Mouse (Mus musculus) hindbrain, embryonic 13.5 days (tissue): ENCODE measurements at regions not wholly inside any gene's neighbourhood (a gene's known extent, or its start where the extent isn't known, plus 50 kb on each side); places are given as distances from the start of the nearest gene placed in this dataset.

Experiments used
- ATAC-seq: fragments of 200-750 bp; cut with Nextera tagmentation; 2 replicates; pipeline ENCODE4 v1.8.0; 2017; ENCODE audit warnings: moderate TSS enrichment; ENCODE audit not compliant: low FRiP score
- H3K27ac ChIP-seq: fragments of 300-500 bp; sonication (generic); 2 replicates; pipeline ENCODE4 v1.5.1; 2015; ENCODE audit warnings: inconsistent platforms, mild to moderate bottlenecking, moderate library complexity
- H3K27me3 ChIP-seq: fragments of 300-500 bp; sonication (generic); 2 replicates; pipeline ENCODE4 v1.6.1; 2015; ENCODE audit warnings: mild to moderate bottlenecking, inconsistent platforms
- H3K36me3 ChIP-seq: fragments of 300-500 bp; sonication (generic); 2 replicates; pipeline ENCODE4 v1.6.1; 2015; ENCODE audit warnings: mild to moderate bottlenecking, inconsistent platforms
- H3K4me1 ChIP-seq: fragments of 300-500 bp; sonication (generic); replicated peaks from 2 replicates; pipeline ENCODE4 v1.6.1; 2015; ENCODE audit warnings: inconsistent platforms
- H3K4me2 ChIP-seq: fragments of 300-500 bp; sonication (generic); 2 replicates; pipeline ENCODE4 v1.6.1; 2015; ENCODE audit warnings: inconsistent platforms, mild to moderate bottlenecking, moderate library complexity
- H3K4me3 ChIP-seq: fragments of 300-500 bp; sonication (generic); 2 replicates; pipeline ENCODE4 v1.5.1; 2015; ENCODE audit warnings: mild to moderate bottlenecking, inconsistent platforms
- H3K9ac ChIP-seq: fragments of 300-500 bp; sonication (generic); 2 replicates; pipeline ENCODE4 v1.6.1; 2015; ENCODE audit warnings: mild to moderate bottlenecking, inconsistent platforms
- H3K9me3 ChIP-seq: fragments of 300-500 bp; sonication (generic); 2 replicates; pipeline ENCODE4 v1.6.1; 2016; ENCODE audit warnings: inconsistent platforms
- WGBS: fragments of 180-500 bp; shearing (Covaris S2); methylation state at CpG from one replicate; pipeline ENCODE4 v1.1.7; 2015; 5-methylcytosine and 5-hydroxymethylcytosine counted together

- Histone ChIP-seq H3K9ac (no peak overlapping the region), H3K27me3 (peaks cover 15% of the 10 kb centered on the region), H3K4me1 (no peaks in the 10 kb centered on the region), H3K4me3 (no peak overlapping the region), H3K36me3 (no peaks in the 10 kb centered on the region), H3K27ac (no peak overlapping the region), H3K4me2 (no peak overlapping the region), H3K9me3 (no peaks in the 10 kb centered on the region)
- no peak for ATAC-seq
Measured at GRCm38 (mm10) chr1:14513662-14514061, 1579.5 kb downstream of the 4930444P10Rik start.

DNA sequence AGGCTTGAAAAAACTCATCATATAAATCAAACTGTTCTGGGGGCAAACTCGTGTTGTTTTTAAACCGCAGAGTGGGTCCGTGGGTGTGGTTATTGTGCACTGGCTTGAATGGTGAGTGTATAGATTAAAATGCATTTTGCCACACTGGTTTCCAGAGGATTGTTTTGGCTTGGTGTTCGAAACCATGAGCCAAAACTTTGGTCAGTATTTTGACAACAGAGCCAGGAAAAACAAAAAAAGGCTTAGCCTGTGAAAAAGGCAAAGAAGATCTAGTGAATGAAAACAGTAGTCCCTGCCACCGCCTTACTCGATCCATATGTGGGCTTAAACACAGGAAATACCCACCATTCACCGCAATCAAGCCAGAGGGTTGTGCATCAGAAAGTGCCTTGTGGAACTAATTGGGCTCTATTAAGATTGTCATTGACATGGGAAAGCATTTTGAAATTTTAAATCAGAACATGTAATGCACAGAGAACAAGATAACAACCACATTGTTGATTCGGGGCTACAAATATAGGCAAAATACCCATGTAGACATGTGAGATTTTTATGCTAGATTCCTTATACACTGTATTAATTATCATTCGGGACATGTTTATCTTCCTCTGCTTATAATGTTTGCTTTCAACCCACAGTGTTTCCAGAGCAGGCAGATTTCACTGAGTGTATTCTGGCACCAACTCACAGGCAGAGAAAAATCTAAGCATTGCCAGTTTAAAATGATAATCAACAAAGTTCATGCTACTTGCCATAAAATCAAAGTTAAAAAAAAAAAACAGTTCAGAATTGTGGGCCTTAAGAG, 1580.4 kb downstream of the 4930444P10Rik start:
- Histone ChIP-seq H3K4me2 (no peak overlapping the region), H3K27ac (no peak overlapping the region), H3K4me1 (no peaks in the 10 kb centered on the region), H3K9me3 (no peaks in the 10 kb centered on the region), H3K9ac (no peak overlapping the region), H3K36me3 (no peaks in the 10 kb centered on the region), H3K27me3 (peaks cover 24% of the 10 kb centered on the region), H3K4me3 (no peak overlapping the region)
- no peak for ATAC-seq
- 63% methylated on average over 9 of the region's 9 CpGs for WGBS

DNA sequence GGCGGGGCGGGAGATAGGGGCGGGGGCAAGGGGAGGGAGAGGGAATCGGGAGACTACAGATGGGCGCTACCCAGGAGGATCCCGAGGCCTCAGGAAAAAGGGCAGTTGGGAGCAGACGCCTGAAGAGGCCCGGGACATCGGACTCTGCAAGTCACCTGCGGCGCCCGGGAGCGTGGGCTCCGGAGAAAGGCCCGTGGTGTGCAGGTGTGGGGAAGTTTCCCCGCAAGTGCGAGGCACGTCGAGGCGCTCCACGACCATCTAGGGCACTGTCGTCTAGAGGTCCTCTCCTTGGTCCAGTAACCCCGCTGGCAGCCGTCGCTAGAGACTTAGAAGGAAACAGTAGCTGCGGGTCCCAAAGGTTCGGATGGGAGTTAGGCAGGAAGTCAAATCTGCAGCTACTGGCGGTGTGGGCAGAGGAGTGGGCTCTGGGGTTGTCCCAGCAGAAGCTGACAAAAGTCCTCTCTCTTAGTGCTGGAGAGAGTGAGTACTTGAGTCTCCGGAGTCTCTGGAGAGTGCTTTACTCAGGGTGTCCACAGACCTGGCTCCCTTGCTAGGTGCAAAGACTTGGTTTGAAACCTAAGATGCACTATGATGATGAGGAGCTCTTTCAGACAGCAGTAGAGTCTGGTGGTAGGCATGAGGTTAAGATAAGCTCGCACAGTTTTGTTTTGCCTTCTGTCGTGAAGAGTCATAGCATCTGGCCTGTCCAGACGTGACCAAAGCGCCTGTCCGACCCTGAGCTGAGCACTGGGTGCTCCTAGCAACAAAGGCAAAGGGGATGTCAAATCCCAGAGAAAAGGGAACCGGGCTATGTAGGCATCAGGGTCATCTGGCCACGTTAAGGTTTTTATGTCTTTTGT, 1586.1 kb downstream of the 4930444P10Rik start:
- WGBS: 3% methylated on average over 33 of the region's 36 CpGs
- ATAC-seq: peak; percentile 71
- H3K4me3 ChIP-seq: peak overlapping the region; percentile 43
- H3K4me1 ChIP-seq: peaks cover 21% of the 10 kb centered on the region
- H3K9ac ChIP-seq: peak overlapping the region; percentile 53; the same call in 1 of the 2 replicates
- peaks cover 73% of the 10 kb centered on the region for H3K27me3 ChIP-seq
- H3K36me3 ChIP-seq: no peaks in the 10 kb centered on the region
- H3K4me2 ChIP-seq: peak overlapping the region; percentile 69
- no peaks in the 10 kb centered on the region for H3K9me3 ChIP-seq
- no peak overlapping the region for H3K27ac ChIP-seq

DNA sequence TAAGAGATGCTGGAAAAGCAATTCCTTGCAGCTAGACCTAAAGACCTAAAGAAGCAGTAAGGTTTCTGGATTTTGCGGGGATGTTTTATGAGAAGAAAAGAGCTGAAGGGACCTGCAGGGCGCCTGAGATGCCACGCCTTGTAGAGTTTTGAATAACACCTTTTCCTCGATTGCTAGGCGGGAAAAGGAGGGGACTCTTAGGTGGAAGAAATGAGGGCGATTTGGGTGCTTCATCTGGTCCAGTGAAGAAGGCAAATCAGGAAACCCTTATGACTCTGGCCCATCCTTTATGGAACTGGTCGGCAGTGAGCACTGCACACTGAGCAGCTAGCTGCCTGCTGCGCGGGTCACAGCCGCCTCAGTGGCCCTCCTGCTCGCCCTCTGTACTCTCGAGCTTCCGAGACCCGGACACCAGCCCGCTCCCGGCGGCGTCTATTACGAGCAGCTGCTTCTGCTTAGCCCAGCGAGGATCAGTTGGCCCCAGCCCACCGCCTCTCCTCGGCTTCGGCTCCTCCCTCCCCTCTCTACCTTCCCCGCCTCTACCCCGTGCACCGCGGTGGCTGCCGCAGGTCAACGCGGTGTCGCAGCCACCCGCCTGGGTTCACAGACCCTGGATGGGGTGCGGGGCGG, 1586.8 kb downstream of the 4930444P10Rik start:
- peaks cover 21% of the 10 kb centered on the region for H3K4me1 ChIP-seq
- H3K4me3 ChIP-seq: peak overlapping the region; percentile 43
- H3K9me3 ChIP-seq: no peaks in the 10 kb centered on the region
- WGBS: under 1% methylated on average over 33 of the region's 34 CpGs
- peak overlapping the region; percentile 53 for H3K9ac ChIP-seq
- H3K4me2 ChIP-seq: peak overlapping the region; percentile 69
- peak; percentile 87 for ATAC-seq
- no peak overlapping the region for H3K27ac ChIP-seq
- H3K27me3 ChIP-seq: peaks cover 74% of the 10 kb centered on the region
- H3K36me3 ChIP-seq: no peaks in the 10 kb centered on the region

GRCm38 (mm10) chr1:14505741-14506140, 1587.4 kb downstream of the 4930444P10Rik start:
- H3K9ac ChIP-seq: no peak overlapping the region
- ATAC-seq: no peak
- peak overlapping the region; percentile 43; the same call in 1 of the 2 replicates for H3K4me3 ChIP-seq

DNA sequence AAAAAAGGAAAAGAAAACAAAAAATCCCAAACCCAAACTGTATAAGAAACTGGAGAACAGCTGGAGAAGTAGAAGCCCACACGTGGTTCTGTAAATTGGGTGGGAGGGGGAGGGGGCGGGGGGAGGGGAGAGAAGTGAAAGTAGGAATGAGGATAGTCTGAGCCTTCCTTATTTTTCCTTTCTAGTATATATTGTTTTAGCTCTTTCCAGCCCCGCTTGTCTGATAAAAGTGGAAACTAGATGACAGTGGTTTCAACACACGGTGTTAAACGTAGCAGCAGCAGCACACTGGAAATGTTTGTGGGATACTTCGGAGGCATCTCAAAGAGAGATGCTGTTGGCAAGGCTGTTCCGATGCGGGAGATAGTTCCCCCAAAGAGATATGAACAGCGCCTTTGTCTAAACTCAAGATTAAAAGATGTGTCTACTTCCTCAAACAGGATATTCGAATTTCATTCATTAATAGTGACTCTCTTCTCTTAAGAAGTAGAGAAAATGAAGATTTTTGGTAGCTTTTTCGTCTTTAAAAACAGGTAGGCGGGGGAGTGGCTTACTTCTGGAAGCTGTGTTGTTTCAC, 1588.3 kb downstream of the 4930444P10Rik start:
- H3K9me3 ChIP-seq: no peaks in the 10 kb centered on the region
- WGBS: 2% methylated on average over 12 of the region's 12 CpGs
- H3K4me1 ChIP-seq: peaks cover 21% of the 10 kb centered on the region
- H3K9ac ChIP-seq: no peak overlapping the region
- peak overlapping the region; percentile 33 for H3K4me2 ChIP-seq
- H3K27ac ChIP-seq: no peak overlapping the region
- peak overlapping the region; percentile 9; the same call in 1 of the 2 replicates for H3K4me3 ChIP-seq
- no peak for ATAC-seq
- H3K27me3 ChIP-seq: peaks cover 73% of the 10 kb centered on the region
- H3K36me3 ChIP-seq: no peaks in the 10 kb centered on the region

More at GRCm38 (mm10) chr1:14505741-14506140, 1587.4 kb downstream of the 4930444P10Rik start:
- Histone ChIP-seq H3K4me1 (peaks cover 21% of the 10 kb centered on the region), H3K4me2 (peak overlapping the region; percentile 69), H3K36me3 (no peaks in the 10 kb centered on the region), H3K27me3 (peaks cover 73% of the 10 kb centered on the region), H3K9me3 (no peaks in the 10 kb centered on the region), H3K27ac (no peak overlapping the region)
- WGBS: 5% methylated on average over 6 of the region's 6 CpGs

GRCm38 (mm10) chr1:14503881-14504742, 1589.0 kb downstream of the 4930444P10Rik start:
- no peak for ATAC-seq
- H3K27me3 ChIP-seq: peaks cover 67% of the 10 kb centered on the region
- H3K4me3 ChIP-seq: peak overlapping the region; percentile 8; the same call in 1 of the 2 replicates
- H3K36me3 ChIP-seq: no peaks in the 10 kb centered on the region
- no peak overlapping the region for H3K27ac ChIP-seq
- no peak overlapping the region for H3K9ac ChIP-seq
- WGBS: 7% methylated on average over 17 of the region's 17 CpGs
- peak overlapping the region; percentile 26 for H3K4me2 ChIP-seq
- peaks cover 21% of the 10 kb centered on the region for H3K4me1 ChIP-seq
- no peaks in the 10 kb centered on the region for H3K9me3 ChIP-seq

- Histone ChIP-seq H3K36me3 (no peaks in the 10 kb centered on the region), H3K4me2 (no peak overlapping the region), H3K4me3 (no peak overlapping the region), H3K27ac (no peak overlapping the region), H3K4me1 (peaks cover 21% of the 10 kb centered on the region), H3K27me3 (peaks cover 59% of the 10 kb centered on the region), H3K9me3 (no peaks in the 10 kb centered on the region), H3K9ac (no peak overlapping the region)
- no peak for ATAC-seq
- WGBS: 21% methylated on average over 7 of the region's 7 CpGs
Measured at GRCm38 (mm10) chr1:14503193-14503800, 1589.8 kb downstream of the 4930444P10Rik start.

- H3K9ac ChIP-seq: no peak overlapping the region
Measured at GRCm38 (mm10) chr1:14499105-14499504, 1594.0 kb downstream of the 4930444P10Rik start.

GRCm38 (mm10) chr1:14490026-14490425, 1603.1 kb downstream of the 4930444P10Rik start:
- WGBS: 88% methylated on average over 3 of the region's 3 CpGs
- Histone ChIP-seq H3K9me3 (no peaks in the 10 kb centered on the region), H3K4me1 (0 out of 2 replicates have a peak, but pooled peaks cover 3% of the 10 kb centered on the region), H3K9ac (no peak overlapping the region), H3K4me2 (no peak overlapping the region), H3K36me3 (no peaks in the 10 kb centered on the region), H3K27me3 (no peaks in the 10 kb centered on the region), H3K27ac (no peak overlapping the region), H3K4me3 (no peak overlapping the region)
- ATAC-seq: no peak

More at GRCm38 (mm10) chr1:14499105-14499504, 1594.0 kb downstream of the 4930444P10Rik start:
- Histone ChIP-seq H3K4me2 (no peak overlapping the region), H3K36me3 (no peaks in the 10 kb centered on the region), H3K4me3 (no peak overlapping the region), H3K27me3 (peaks cover 23% of the 10 kb centered on the region), H3K9me3 (no peaks in the 10 kb centered on the region), H3K4me1 (peaks cover under 1% of the 10 kb centered on the region; the same call in 1 of the 2 replicates), H3K27ac (no peak overlapping the region)
- no peak for ATAC-seq
- 84% methylated on average over 1 of the region's 1 CpGs for WGBS

DNA sequence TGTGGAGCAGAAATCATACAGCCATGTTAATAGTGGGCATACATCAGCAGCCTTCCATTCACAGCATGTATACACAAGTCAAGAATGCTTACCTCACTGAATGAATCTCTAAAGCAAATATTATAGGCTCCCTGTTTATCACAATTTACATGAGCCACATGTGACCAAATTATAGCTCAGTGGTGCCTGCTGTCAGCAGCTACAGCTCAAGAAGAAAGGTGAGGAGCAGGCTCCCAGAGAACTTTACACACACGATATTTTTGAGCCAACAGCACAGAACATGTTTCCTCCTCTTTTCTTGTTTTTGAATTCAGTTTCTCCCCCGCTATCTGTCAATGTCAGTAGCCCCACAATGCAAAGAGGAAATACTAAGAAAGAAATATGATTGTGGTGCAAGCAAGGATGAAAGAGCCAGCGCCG, 1605.4 kb downstream of the 4930444P10Rik start:
- no peak overlapping the region for H3K27ac ChIP-seq
- no peak overlapping the region for H3K4me3 ChIP-seq
- no peak for ATAC-seq
- H3K27me3 ChIP-seq: no peaks in the 10 kb centered on the region
- no peaks in the 10 kb centered on the region for H3K36me3 ChIP-seq
- H3K9ac ChIP-seq: no peak overlapping the region
- 0 out of 2 replicates have a peak, but pooled peaks cover 3% of the 10 kb centered on the region for H3K4me1 ChIP-seq
- WGBS: 48% methylated on average over 4 of the region's 4 CpGs
- H3K4me2 ChIP-seq: no peak overlapping the region
- H3K9me3 ChIP-seq: no peaks in the 10 kb centered on the region
